Comparison of ENCODE assay signal across 12 mouse cellular contexts in the genomic region with DNA sequence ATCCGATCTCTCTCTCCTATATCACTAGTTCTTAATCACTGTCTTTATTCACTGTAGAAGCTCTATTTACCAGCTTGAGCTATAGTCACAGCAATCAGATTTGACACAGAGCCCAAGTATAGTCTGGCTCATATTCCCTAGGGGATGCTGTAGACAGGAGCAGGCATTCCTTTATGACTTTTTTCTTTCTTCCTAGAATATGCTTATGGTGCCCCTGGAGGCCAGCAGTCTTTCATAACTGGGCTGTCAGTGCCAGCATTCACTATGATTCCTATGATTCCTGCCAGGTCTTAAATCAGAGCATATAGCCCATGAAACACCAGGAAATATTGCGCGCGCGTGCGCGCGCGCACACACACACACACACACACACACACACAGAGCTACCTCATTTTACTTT.
DNase-seq lines count a peak whose midpoint lies in the region; ATAC-seq and TF ChIP-seq lines count a peak whose summit lies in the region.
"Had no signal": no experiment of that assay in that cellular context is flagged by ENCODE, and none has a peak within 500 bp of the region (broad histone marks: within the 10 kb centered on the region; RNA-seq: fewer than 3 reads in every experiment).

No protein-coding gene starts in this region.

- H3K27me3 ChIP-seq in hindbrain, embryonic 12.5 days: no peaks in the 10 kb centered on the region
- H3K27me3 ChIP-seq in neural tube, embryonic 14.5 days (ENCODE audit: control insufficient read depth, insufficient read depth, low read length): no peaks in the 10 kb centered on the region
- H3K27me3 ChIP-seq in heart, embryonic 12.5 days (replicated peaks): no peaks in the 10 kb centered on the region
- H3K27me3 ChIP-seq in intestine, embryonic 15.5 days (replicated peaks): no peaks in the 10 kb centered on the region

- no peaks in the 10 kb centered on the region for H3K9me3 ChIP-seq in hindbrain, embryonic 12.5 days (replicated peaks)
- H3K9me3 ChIP-seq in neural tube, embryonic 14.5 days (ENCODE audit: control insufficient read depth, low read length): no peaks in the 10 kb centered on the region
- H3K9me3 ChIP-seq in heart, embryonic 12.5 days (replicated peaks): no peaks in the 10 kb centered on the region
- no peaks in the 10 kb centered on the region for H3K9me3 ChIP-seq in intestine, embryonic 15.5 days

- H3K4me2 ChIP-seq in hindbrain, embryonic 12.5 days (replicated peaks): no peak overlapping the region
- H3K4me2 ChIP-seq in neural tube, embryonic 14.5 days (ENCODE audit: low read depth, low read length): no peak overlapping the region
- no peak overlapping the region for H3K4me2 ChIP-seq in heart, embryonic 12.5 days
- H3K4me2 ChIP-seq in intestine, embryonic 15.5 days (replicated peaks): no peak overlapping the region
- H3K4me2 ChIP-seq: heart, embryonic 11.5 days had no signal

- 89% methylated on average over 9 of the region's 9 CpGs for WGBS in hindbrain, embryonic 12.5 days
- WGBS in neural tube, embryonic 14.5 days: 80% methylated on average over 9 of the region's 9 CpGs
- 92% methylated on average over 9 of the region's 9 CpGs for WGBS in heart, embryonic 12.5 days
- WGBS in intestine, embryonic 15.5 days: 97% methylated on average over 9 of the region's 9 CpGs

- H3K4me3 ChIP-seq in layer of hippocampus, adult 2 months: no peak overlapping the region
- no peak overlapping the region for H3K4me3 ChIP-seq in hindbrain, embryonic 12.5 days
- no peak overlapping the region for H3K4me3 ChIP-seq in neural tube, embryonic 14.5 days (ENCODE audit: low read depth, low read length)
- H3K4me3 ChIP-seq in heart, embryonic 12.5 days: no peak overlapping the region
- H3K4me3 ChIP-seq in intestine, embryonic 15.5 days (replicated peaks): no peak overlapping the region

- peak; percentile 84 for ATAC-seq in hindbrain, embryonic 12.5 days (ENCODE audit: low FRiP score)
- ATAC-seq in neural tube, embryonic 14.5 days (ENCODE audit: low read depth): peak; percentile 79
- ATAC-seq in heart, embryonic 12.5 days (ENCODE audit: insufficient number of reproducible peaks, low FRiP score): no peak
- ATAC-seq in intestine, embryonic 15.5 days: no peak
- ATAC-seq: CD4-positive, CD25-positive, alpha-beta regulatory T cell, adult 4 months had no signal

- H3K36me3 ChIP-seq in hindbrain, embryonic 12.5 days: no peaks in the 10 kb centered on the region
- H3K36me3 ChIP-seq in neural tube, embryonic 14.5 days (ENCODE audit: control insufficient read depth, insufficient read depth, low read length): no peaks in the 10 kb centered on the region
- no peaks in the 10 kb centered on the region for H3K36me3 ChIP-seq in heart, embryonic 12.5 days
- H3K36me3 ChIP-seq in intestine, embryonic 15.5 days: no peaks in the 10 kb centered on the region

- H3K9ac ChIP-seq in hindbrain, embryonic 12.5 days: no peak overlapping the region
- no peak overlapping the region for H3K9ac ChIP-seq in neural tube, embryonic 14.5 days (replicated peaks; ENCODE audit: low read depth, low read length)
- H3K9ac ChIP-seq in heart, embryonic 12.5 days: no peak overlapping the region
- no peak overlapping the region for H3K9ac ChIP-seq in intestine, embryonic 15.5 days

- peaks cover 6% of the 10 kb centered on the region for H3K4me1 ChIP-seq in hindbrain, embryonic 12.5 days
- H3K4me1 ChIP-seq in neural tube, embryonic 14.5 days (ENCODE audit: control insufficient read depth, insufficient read depth, low read length): no peaks in the 10 kb centered on the region
- no peaks in the 10 kb centered on the region for H3K4me1 ChIP-seq in heart, embryonic 12.5 days (replicated peaks)
- H3K4me1 ChIP-seq in intestine, embryonic 15.5 days (replicated peaks): no peaks in the 10 kb centered on the region

- TF ChIP-seq CTCF in layer of hippocampus, adult 2 months (conservative IDR thresholded peaks at IDR 0.05): peak; percentile 21

- peak overlapping the region; percentile 57; the same call in 1 of the 2 replicates for H3K27ac ChIP-seq in layer of hippocampus, adult 2 months
- H3K27ac ChIP-seq in hindbrain, embryonic 12.5 days: no peak overlapping the region
- H3K27ac ChIP-seq in neural tube, embryonic 14.5 days (ENCODE audit: low read depth, low read length): no peak overlapping the region
- no peak overlapping the region for H3K27ac ChIP-seq in heart, embryonic 12.5 days (ENCODE audit: poor library complexity, severe bottlenecking)
- no peak overlapping the region for H3K27ac ChIP-seq in intestine, embryonic 15.5 days

- DNase-seq in layer of hippocampus, adult 2 months (ENCODE audit: low spot score in 2 of 2): no peak
- no peak for DNase-seq in layer of hippocampus, adult 8-10 months (ENCODE audit: low spot score in 2 of 2)
- DNase-seq in cerebellum, postnatal 14 days: peak; percentile 26 to 63
- DNase-seq in spleen, postnatal 10 days (ENCODE audit: low spot score in 2 of 2): no peak
- DNase-seq: kidney, adult 2 months; thymus, postnatal 36 days had no signal

Comparison
In these comparisons a context has a peak if more than half of its experiments do, and no peak if none do; other contexts are left out.
1. DNase-seq: peak in cerebellum, postnatal 14 days (2 of 2); none in layer of hippocampus, adult 2 months (0 of 2), layer of hippocampus, adult 8-10 months (0 of 2) and spleen, postnatal 10 days (0 of 2).
2. ATAC-seq: peak in hindbrain, embryonic 12.5 days (single experiment) and neural tube, embryonic 14.5 days (single experiment); none in heart, embryonic 12.5 days (single experiment) and intestine, embryonic 15.5 days (single experiment).